Mouse (Mus musculus): ENCODE data around the gene 2700049A03Rik. TPM values are rescaled to one million over a fixed set of nuclear protein-coding genes. Genes with fewer than 3 reads are reported as not detected.

The 2700049A03Rik gene
- total RNA-seq, 2 experiments from 2014 or later = 6.6 to 7.5 TPM

DNA sequence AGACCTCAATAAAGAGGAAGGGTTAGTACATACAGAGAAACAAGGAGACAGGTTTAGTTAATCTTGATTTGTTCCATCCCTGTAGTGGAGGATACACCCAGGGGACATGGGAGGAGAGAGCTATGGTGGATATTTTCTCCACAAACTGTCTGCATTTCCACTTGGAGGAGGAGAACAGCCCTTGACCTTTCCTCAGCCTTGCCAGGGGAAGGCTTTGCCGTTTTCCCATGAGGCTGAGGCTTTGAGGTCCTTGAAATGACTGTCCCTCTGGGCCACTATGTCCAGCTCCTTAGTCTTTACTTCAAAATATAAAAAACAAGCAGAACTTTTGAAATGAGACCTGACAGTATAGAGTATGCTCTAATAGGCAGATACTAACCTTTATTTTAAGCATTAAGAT lies 33.3 kb downstream of the 2700049A03Rik start:
- no peak for DNase-seq (ENCODE audit: low spot score in 2 of 2)

DNA sequence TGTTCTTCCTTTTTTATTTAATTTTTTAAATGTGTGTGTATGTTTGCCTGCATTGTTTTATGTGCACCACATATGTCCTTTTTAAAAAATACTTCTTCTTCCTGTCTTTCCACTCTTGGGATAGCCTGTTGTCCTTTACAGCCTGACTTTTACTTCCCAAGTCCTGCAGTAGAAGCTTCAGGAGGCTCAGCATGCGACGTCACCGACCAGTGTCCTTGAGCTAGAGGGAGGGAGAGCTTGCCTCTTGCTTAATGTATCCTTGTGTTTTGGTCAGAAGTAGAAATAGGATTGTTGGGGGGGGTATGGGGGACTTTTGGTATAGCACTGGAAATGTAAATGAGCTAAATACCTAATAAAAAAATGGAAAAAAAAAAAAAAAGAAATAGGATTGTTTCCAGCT lies 47.1 kb downstream of the 2700049A03Rik start:
- no peak for DNase-seq (ENCODE audit: low spot score in 2 of 2)

DNA sequence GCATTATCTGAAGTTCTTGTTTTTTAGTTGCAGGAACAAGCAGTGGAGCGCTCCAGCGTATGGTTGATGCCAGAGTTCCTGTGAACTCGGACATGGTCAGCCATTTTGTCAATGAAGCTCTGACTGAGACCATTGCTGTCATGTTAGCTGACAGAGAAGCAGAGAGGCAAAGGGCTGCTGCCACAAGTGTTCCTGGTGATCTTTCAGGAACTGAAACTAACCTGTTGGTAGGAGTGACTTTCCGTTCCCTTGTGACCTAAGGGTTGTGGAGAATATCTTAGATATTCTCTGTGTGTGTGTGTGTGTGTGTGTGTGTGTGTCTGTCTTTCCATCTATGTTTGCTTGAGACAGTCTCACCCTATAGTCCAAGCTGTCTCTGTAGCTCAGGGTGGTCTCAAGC lies 47.7 kb downstream of the 2700049A03Rik start:
- no peak for DNase-seq (ENCODE audit: low spot score in 2 of 2)

DNA sequence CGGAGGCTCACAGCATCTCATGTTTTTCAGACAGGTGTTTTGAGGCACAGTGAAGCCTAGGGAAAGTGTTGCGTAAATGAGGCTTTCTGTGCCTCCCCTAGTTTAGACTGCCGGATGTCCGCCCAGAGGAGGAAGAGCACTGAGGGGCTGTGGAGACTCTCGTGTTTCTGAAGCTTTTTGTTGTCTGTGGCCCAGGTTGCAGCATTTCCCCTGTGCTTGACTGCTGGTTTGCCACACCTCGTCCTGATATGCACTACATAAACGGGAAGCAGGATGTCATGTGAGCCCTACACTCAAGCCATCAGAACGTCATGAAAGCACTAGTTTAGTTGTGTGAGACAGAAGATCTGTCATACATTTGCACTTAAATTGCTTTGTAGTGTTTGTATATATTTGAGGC lies 56.1 kb downstream of the 2700049A03Rik start:
- no peak for DNase-seq (ENCODE audit: low spot score in 2 of 2)

DNA sequence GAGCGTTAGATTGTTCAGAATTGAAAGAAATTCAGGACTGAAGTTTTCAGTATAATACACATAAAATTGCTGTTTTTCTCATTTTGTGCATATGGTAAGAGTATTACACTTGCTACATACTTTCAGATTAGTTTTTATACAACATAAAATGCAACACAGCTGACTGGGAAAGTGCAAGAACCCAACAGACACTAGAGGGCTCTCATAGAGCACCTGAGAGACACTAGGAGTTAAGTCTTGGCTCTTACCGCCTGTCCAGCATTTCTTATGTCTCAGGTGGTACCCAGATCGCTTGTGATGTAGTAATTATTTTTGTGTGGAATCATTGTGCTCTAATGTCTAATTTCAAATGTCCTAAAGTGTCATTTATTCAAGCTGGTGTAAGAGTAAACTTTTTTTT lies 61.0 kb downstream of the 2700049A03Rik start:
- DNase-seq (ENCODE audit: low spot score in 2 of 2) = peak in 1 of 2 experiments; percentile 47

DNA sequence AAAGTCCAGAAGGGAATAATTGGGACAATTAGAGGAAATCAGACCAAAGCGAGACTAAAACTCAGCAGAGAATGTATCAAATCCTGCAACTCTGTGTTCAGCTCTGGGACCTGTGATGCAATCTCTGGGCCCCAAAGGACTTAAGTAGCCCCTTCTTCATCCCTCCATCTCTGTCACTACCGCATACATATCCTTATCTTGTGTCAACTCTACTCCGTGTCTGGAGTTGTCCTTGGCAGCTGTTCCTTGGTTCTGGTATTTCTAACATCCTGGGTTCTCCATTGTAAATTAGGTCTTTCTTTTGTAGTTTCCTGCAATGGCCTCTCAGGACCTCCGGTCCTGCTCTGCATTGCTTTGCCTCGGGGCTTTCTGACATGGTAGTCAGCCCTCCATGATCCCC lies 65.1 kb downstream of the 2700049A03Rik start:
- no peak for DNase-seq (ENCODE audit: low spot score in 2 of 2)

DNA sequence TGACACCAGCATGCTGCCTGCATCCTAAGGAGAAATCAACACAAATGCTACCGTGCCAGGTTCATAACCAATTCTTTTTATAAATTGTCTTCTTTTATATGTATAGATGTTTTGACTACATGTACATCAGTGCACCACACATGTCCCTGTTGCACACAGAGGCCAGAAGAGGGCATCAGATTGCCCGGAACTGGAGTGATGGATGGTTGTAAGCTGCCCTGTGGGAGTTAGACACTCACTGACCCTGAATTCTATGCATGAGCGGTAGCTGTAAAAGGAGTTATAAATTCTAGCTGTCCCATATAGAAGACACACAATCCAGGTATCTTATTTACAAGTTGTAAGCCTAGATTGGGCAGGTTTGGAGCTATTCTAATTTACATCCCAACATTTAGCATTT lies 67.7 kb downstream of the 2700049A03Rik start:
- no peak for DNase-seq (ENCODE audit: low spot score in 2 of 2)

DNA sequence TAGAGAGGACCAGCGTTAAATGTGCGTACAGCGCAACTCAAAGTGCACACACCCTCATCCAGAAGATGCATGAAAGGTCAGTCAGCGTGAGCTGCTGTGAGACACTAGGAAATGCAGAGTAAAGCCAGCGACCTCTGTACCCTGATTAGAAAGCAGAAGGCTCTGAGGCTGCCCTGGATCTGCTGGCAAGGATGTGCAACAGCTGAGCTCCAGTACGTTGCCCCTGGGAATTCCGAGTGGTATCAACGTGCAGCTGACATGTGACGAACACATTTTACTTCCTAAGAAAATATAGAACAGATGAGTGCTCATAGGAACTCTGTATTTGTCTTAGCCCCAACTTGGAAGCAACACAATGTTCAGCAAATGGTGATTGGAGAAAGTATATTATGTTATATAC lies 80.5 kb downstream of the 2700049A03Rik start:
- no peak for DNase-seq (ENCODE audit: low spot score in 2 of 2)

DNA sequence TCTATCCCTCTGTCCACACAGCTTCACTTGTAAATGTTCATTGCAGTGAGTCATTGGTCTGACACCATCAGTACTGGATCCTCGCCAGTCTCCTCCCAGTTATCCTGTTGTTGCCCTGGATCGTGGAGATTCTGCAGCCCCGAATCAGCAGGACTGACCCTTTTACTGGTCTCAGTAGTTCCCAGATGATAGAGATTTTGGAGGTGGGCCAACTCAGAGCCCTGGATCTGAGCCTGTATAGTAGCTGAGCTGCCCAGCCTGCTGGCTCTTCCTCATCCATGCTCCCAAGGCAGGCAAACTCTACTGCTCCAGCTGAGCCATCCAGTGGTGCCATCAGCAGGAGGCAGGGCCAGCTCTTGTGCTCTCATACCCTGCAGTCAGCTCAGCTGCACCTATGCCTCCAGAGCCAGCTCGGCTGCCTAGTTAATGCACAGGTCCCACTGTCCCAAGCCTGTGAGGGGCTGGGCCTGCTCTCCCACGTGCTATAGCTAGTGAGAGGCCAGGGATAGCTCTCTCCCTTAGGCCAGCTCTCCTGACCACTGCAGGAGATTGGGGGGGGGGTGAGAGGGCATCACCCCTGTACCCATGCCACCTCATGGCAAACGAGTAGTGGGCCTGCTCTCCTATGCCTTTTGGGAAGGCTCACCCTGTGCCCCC lies 81.3 kb downstream of the 2700049A03Rik start:
- DNase-seq (ENCODE audit: low spot score in 2 of 2) = no peak

DNA sequence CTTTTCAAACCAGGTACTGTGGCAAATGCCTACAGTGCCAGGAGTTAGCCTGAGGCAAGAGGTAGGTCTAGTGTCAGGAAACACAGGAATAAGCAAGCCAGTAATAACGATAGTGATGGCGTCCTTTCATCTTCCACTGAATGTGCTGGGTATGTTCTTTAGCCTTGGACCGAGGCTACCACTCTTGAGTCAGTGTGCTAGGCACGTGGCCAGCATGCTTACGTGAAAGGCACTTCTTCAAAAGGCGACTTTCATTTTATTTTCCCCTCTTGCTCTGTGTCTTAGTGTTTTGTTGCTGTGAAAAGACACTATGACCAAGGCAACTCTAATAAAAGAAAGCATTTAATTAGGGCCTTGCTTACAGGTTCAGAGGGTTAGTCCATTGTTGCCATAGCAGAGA lies 86.1 kb downstream of the 2700049A03Rik start:
- no peak for DNase-seq (ENCODE audit: low spot score in 2 of 2)

DNA sequence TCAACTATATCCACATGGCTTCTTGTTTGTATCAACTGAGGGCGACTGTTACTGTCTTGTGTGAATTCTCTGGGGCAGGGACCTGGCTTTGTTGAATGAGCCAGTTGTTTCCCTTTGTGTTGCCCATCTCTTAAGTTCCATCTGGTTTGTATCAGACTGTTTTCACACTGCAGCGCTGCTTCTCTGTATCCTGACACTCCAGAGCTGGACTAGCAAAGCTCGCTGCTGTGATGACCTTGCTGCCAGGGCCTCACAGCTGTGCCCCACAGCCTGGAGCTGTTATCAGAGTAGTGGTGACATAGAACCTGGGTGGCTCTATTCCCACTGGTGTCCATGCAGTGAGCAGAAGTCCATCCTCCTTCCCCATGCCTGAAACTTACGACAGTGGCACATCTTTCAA lies 91.1 kb downstream of the 2700049A03Rik start:
- no peak for DNase-seq (ENCODE audit: low spot score in 2 of 2)

DNA sequence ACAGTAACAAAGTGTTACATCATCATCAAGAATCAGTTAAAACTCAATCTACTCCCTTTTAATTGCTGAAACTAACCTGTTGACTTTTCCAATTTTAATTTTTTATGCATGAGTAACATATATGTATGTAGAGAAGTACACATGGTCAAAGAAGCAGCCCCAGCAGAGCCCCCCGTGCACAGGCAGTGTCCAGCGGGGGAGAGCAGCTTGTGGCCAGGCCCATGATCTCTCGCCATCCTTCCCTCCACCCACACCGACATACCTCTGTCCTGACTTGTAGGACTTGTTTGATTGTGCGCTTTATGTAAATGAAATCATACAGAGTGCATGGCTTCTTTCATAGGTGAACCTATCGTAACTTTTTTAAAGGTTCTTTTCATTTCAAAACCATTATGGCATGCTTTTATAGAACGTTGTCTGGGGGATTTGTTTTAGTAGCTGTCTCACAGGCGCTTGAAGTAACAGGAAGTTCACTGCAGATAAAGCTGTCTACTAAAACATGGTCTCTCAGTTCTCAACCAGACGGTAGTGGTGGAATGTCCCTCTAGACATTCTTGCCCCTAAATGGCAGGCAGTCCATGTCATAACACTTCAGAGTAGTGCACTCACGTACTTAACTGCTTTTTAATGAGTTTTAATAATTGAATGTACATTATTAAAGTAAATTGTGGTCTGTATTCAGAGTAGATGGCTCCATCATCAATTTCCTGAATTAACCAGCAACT lies 92.4 kb downstream of the 2700049A03Rik start:
- DNase-seq (ENCODE audit: low spot score in 2 of 2) = peak in 1 of 2 experiments; percentile 19

DNA sequence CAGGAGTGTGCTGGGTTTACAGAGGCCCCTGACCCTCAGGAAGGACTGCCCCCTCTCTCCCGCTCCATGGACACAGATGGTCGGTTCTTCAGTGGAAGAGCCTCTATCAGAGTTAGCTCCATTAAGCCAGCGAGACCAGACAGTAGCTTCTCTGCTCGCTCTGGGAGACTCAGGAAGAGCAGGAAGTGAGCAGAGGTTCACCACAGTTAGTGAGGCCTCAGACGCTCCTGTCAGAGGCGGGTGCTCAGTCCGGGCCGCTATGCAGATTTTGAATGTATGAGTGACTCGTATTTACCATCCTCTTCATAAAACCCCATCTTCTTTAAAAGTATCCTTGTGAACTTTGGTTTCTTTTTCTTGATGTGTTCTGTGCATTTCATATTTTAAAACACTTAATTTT lies 94.9 kb downstream of the 2700049A03Rik start:
- DNase-seq (ENCODE audit: low spot score in 2 of 2) = no peak

DNA sequence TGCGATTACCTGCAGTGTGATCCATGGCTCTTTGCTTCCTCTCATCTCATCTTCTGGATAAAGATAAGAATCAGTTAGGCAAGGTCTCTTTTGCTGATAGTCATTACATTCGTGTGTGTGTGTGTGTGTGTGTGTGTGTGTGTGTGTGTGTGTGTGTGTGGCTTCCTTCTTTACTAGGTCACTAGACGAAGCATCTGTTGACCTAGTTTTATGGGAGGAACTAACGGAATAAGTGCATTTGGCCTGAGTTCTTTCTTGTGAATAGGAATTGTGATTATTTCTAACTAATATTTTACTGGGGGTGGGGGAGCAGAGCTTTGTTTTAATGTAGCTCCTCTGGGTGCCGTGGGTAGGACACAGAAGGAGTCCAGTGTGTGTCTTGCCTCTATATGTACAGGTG lies 96.8 kb downstream of the 2700049A03Rik start:
- DNase-seq (ENCODE audit: low spot score in 2 of 2) = no peak

DNA sequence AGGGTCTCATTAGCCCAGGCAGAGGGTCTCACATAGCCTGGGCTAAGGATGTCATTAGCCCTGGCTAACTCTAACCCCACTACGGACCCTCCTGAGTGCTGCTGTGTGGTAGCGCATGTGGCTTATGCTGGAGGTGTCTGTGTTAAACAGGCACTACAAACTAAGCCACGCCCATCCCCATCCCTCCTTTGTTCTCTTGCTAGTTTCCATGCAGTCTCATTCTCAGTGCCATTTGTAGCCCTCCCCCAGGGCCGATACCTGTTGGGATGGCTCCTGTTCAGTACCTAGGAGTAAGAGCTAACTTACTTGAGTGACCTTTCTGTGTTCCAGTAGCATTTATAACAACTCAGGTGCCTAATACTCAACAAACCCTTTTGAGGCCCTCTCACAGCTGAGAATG lies 100.4 kb downstream of the 2700049A03Rik start:
- no peak for DNase-seq (ENCODE audit: low spot score in 2 of 2)

DNA sequence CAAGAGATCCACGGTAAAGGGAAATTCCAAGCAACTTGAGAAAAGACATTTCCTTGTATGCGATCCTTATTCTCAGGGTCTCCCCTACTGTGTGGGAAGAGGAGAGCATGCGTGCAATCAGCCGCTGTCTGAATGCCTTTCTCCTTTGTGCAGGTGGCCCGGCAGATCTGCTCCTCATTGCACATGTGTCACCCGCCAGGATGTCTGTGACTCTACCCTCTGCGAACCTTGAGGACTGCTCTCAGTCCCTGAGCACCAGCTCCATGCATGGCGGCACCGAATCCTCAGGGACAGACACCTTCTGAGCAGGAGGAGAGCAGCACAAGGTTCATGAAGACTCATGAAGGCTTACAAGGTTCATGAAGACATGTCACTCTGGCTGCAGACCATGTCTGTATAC lies 106.1 kb downstream of the 2700049A03Rik start:
- no peak for DNase-seq (ENCODE audit: low spot score in 2 of 2)

DNA sequence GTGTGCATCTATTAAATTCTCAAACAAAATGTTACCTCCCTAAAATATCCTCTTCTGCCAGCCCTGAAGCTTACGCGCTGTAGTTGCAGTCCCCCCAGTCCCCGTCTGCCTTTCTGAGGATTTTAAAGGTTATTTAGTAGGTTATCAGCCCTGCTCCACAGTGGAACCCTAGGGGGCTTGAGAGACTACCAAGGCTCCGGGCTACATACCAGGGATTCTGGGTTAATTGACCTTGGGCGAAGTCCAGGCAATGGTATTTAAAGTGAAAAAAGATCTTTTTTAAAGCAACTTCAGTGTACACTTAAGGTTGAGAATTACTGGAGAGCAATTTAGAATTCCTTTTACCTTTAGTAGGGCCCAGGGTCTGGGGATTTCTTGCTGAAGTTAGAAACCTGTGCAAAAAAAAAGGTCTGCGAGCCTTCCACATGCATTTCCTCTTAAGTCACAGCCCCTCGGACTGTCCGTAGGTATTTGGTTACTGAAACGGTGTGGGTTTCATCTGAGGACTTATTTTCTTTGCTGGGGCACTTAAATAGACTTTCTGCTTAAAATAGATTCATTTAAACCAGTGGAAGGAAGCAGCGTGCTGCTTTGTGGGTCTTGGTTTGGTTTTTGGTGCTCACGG lies 108.2 kb downstream of the 2700049A03Rik start:
- DNase-seq (ENCODE audit: low spot score in 2 of 2) = no peak

DNA sequence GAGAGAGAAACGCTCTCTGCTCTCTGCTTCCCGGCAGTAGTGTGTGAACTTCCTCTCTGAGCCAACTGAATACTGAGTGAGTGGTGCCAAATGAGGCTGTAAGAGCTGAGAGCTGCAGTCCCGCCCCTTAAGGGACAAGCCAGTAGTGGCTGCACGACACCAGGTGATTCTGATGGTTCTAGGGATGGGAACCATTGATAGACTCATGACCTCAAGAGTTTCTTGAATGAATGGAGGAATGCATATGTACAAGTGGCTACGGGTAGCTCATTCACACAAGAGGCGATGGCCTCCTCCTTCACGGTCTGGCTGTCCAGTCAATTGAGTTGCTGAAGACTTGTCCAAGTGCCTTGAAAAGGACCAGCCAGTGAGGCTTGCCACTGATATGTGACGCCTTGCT lies 110.5 kb downstream of the 2700049A03Rik start:
- no peak for DNase-seq (ENCODE audit: low spot score in 2 of 2)

DNA sequence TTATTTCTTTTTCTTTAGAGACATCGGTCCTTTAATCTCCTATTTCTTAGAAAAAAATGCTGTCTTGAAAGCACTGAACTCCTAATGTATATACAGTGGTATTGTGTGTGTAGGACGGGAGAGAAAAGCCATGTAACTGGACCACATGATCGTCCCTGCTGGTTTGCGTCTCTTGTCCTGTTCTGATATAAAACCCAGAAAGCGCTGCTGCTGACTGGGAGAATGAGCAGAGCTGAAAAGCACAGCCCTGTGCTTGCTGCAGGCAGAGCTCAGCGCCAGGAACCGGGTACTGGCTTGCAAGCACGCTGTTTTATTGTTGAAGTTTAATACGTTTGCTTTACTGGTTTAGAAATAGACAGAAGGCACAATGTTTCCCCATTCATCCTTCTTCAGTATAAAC lies 112.7 kb downstream of the 2700049A03Rik start:
- peak in 1 of 2 experiments; percentile 52 for DNase-seq (ENCODE audit: low spot score in 2 of 2)

DNA sequence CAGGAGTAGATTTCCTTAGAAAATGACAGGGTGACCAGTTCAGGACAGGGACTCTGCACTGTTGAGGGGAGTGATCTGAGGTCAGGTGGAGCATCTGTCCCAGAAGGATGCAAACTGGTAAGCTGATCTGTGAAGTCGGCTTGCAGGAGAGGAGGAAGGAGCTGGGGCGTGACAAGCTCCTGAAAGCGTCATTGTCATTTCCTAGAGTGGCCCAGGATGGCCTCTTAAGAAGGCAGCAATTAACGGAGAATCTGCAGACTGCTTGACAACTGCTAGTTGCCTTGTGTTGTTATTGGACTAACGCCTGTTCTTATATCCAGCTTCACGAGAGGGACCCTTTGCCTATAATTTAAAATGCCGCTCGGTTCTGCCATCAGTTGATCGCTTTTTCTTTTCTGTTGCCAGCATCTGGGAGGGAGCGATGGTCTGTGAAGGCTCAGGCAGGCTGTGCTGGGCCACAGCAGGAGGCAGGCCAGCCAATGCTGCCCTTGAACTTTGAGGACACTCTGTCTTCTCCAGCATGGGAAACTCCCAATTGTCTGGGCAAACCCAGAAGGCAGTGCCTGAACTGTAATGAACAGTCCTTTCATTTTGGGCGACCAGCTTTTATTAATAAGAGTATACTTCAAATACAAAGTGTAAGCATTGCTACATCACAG lies 116.0 kb downstream of the 2700049A03Rik start:
- no peak for DNase-seq (ENCODE audit: low spot score in 2 of 2)

DNA sequence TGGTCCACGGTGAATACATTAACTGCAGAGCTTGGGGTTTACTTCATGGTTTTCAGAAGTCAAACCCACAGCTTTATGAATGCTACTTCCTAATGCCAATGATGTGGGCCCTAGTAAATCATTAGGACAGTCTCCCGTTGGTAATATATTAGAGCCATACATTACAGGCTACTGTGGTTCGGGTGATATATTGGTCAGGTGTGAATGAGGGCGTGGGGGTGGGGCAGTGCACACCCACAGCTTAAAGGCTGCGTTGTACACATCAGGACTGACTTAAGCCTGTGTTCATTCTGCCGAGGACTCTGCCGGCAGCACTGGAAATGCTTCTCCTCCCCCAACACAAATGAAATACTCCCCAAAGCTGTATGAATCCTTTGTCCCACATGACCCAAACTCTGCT lies 118.1 kb downstream of the 2700049A03Rik start:
- no peak for DNase-seq (ENCODE audit: low spot score in 2 of 2)

All from layer of hippocampus, adult 18-20 months (tissue).